Mouse (Mus musculus): ENCODE measurements at regions not wholly inside any gene's neighbourhood (a gene's known extent, or its start where the extent isn't known, plus 50 kb on each side); places are given as distances from the start of the nearest gene placed in this dataset.
A peak's percentile ranks its signal among the peaks of the same experiment; 100 is the strongest.

DNA sequence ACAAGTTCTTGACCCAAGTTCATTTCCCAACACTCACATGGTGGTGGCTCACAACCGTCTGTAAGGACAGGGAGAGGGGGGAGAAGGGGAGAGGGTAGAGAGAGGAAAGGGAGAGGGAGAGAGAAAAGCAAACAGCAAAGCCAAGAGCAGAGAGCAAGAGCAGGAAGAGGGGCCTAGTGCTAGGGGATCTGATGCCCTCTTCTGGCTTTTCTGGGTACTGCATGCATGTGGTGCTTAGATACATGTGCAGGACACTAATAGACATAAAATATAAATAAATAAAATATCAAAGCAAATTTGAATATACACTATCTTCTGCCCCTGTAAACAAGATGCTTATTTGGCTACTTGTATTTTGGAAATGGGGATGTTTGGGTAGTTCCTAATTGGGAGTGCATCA is 91.2 kb downstream of the Rnf138rt1 start:
- DNase-seq (ENCODE audit: low spot score), result peak; percentile 9

Data from urinary bladder, postnatal 25 days (tissue).